Comparison of ENCODE assay signal across 1 mouse cellular context in the genomic region with DNA sequence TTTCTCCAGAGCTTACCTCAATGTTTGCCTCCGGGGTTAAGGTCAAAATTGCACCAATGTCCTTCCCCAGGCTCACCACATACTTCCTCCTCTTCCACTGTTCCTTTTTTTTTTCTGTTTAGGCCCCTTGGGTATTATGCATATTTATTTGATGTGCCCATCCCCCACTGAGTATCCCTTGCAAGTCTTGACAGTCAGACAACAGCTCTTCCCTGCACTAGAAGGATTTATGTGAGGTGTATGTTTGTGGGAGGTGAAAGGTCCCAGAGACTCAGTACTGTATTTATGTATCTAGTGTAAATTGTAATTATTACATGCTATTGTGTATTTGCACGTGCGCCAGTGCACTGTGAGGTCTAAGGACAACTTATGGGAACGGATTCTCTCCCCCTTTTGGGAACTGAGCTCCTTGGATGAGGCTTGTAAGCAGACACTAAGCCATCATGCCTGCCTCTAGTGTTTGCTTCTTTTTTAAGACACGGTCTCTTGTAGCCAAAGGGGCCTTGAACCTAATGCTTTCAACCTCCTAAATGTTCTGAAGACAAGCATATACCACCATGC.
TF ChIP-seq lines count a peak whose summit lies in the region.

No protein-coding gene starts in this region.

TF ChIP-seq in CH12.LX, 34 proteins besides CTCF, POLR2A, EP300 and RAD21 (continued from another document):
- TF ChIP-seq MEF2A (IDR thresholded peaks at IDR 0.05; ENCODE audit: borderline replicate concordance, low read depth, low read length) (no peak), MXI1 (IDR thresholded peaks at IDR 0.05; ENCODE audit: low read depth, low read length) (no peak), UBTF (IDR thresholded peaks at IDR 0.05; ENCODE audit: low read depth, low read length) (no peak), TBP (conservative IDR thresholded peaks at IDR 0.05; ENCODE audit: low read depth, low read length) (no peak)
